Mouse (Mus musculus): ENCODE results near the gene Arid1b. TPM values are rescaled to one million over a fixed set of nuclear protein-coding genes. Genes with fewer than 3 reads are reported as not detected.
"Not testable (repeated sequence)": the region's sequence is repeated elsewhere in the genome, so short reads cannot be mapped to it uniquely, and the experiment has no call there.

The Arid1b gene
- polyA plus RNA-seq, 1 experiment from 2014 or later, result 5.2 TPM

DNA sequence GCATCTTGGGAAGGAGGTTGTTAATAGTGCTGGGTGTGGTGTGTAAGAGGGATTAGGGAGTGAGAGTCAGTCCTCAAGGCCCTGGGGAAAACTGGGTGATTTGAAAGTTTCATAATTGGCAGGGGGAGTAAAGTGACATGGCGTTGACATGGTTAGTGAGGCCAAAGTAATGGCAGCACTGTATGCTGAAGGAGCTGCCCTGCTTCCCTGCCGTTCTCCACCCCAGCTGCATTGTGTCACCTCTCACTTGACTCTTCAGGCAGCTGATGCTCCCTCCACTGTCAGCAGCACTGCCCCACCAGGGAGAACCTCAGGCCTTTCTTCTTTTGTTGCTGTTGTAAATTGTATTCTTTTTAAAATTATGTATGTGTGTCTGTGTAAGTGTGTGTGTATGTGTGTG is 107.8 kb downstream of the Arid1b start:
- no peak overlapping the region for H3K9ac ChIP-seq
- H3K27ac ChIP-seq (replicated peaks), result no peak overlapping the region
- no peak overlapping the region for H3K4me3 ChIP-seq
- no peaks in the 10 kb centered on the region for H3K9me3 ChIP-seq
- no peak overlapping the region for H3K4me2 ChIP-seq
- ATAC-seq (ENCODE audit: extremely low read depth, insufficient number of reproducible peaks, low FRiP score, low TSS enrichment), result no peak
- H3K4me1 ChIP-seq, result peaks cover 90% of the 10 kb centered on the region
- peaks cover 10% of the 10 kb centered on the region for H3K27me3 ChIP-seq (replicated peaks)
- WGBS, result 24% methylated on average over 2 of the region's 2 CpGs
- no peaks in the 10 kb centered on the region; the same call in 1 of the 2 replicates for H3K36me3 ChIP-seq

GRCm38 (mm10) chr17:5105746-5106145 is 111.6 kb downstream of the Arid1b start:
- no peaks in the 10 kb centered on the region for H3K36me3 ChIP-seq
- peaks cover 8% of the 10 kb centered on the region; the same call in 1 of the 2 replicates for H3K27me3 ChIP-seq (replicated peaks)
- 83% methylated on average over 6 of the region's 6 CpGs for WGBS
- H3K4me1 ChIP-seq, result peaks cover 86% of the 10 kb centered on the region
- H3K27ac ChIP-seq (replicated peaks), result no peak overlapping the region
- no peak overlapping the region for H3K4me2 ChIP-seq
- H3K4me3 ChIP-seq, result no peak overlapping the region
- H3K9ac ChIP-seq, result no peak overlapping the region
- ATAC-seq (ENCODE audit: extremely low read depth, insufficient number of reproducible peaks, low FRiP score, low TSS enrichment), result no peak
- H3K9me3 ChIP-seq, result no peaks in the 10 kb centered on the region

DNA sequence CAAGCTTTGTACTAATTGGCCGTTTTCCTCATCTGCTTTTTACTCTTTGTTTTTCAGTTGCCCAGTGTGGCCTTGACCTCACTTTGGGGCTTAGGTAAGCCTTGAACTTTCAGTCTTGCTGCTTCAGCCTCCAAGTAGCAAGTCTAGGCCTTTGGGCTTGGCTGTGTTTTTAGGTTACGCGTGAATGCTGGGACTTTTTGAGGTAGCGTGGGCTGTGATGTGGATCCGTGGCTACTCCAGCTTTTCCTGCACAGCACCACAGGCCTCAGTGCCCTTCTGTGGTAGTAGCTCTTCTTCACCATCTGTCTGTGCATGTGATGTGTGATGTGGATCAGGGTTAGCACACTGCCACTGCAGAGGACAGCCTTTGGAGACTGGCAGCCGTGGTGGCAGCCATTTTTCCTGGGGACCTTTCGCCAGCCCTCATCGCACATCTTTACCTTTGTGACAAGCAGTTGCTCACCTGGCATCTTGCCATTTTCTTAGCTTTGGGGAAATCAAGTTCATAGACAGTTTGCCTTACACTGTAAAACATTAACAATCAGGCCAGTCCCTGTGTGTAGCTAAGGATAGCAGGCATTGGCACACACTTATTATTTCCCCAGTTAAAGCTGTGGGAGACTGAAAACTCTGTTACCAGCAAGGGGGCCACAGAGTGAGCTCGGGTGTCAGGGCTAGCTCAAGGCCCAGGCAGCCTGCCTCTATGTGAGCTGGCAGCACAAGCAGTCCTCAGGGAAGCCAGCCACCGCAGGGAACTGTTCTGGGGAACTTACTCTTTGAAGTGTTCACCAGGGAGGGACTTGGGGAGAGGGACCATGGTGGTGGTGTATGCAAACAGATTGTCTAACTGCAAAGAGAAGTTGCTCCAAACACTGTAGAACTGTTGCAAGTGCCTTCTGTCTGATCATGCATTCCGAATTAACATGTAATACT is 112.4 kb downstream of the Arid1b start:
- Histone ChIP-seq H3K4me1 (peaks cover 80% of the 10 kb centered on the region), H3K27me3 (replicated peaks) (peaks cover 8% of the 10 kb centered on the region; the same call in 1 of the 2 replicates), H3K9me3 (no peaks in the 10 kb centered on the region), H3K4me2 (no peak overlapping the region), H3K36me3 (no peaks in the 10 kb centered on the region), H3K4me3 (no peak overlapping the region), H3K9ac (no peak overlapping the region), H3K27ac (replicated peaks) (no peak overlapping the region)
- no peak for ATAC-seq (ENCODE audit: extremely low read depth, insufficient number of reproducible peaks, low FRiP score, low TSS enrichment)
- WGBS, result 81% methylated on average over 11 of the region's 11 CpGs

GRCm38 (mm10) chr17:5107501-5107900 is 113.4 kb downstream of the Arid1b start:
- no peak overlapping the region for H3K27ac ChIP-seq (replicated peaks)
- ATAC-seq (ENCODE audit: extremely low read depth, insufficient number of reproducible peaks, low FRiP score, low TSS enrichment), result no peak
- peaks cover 77% of the 10 kb centered on the region for H3K4me1 ChIP-seq

DNA sequence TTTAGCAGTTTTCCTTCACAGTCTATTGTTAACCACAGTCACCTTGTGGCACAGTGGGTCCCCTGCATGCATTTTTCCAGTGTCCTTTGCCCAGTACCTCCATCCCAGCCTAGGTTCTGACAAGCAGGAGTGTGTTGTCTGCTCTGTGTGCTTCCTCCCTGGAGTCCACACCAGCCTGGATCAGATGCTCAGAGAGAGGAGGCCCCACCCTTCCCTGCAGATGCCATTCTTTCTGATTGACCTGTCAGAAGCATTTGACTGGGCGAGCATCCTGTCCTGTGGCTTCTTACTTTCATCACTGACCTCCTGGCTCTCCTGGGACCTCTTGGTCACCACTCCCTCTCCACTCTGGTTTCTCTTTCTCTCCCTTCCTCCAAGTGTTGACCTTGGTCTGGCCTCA is 113.9 kb downstream of the Arid1b start:
- Histone ChIP-seq H3K4me3 (no peak overlapping the region), H3K9me3 (no peaks in the 10 kb centered on the region), H3K4me2 (no peak overlapping the region), H3K9ac (no peak overlapping the region), H3K4me1 (peaks cover 74% of the 10 kb centered on the region), H3K27me3 (replicated peaks) (peaks cover 8% of the 10 kb centered on the region; the same call in 1 of the 2 replicates), H3K36me3 (no peaks in the 10 kb centered on the region), H3K27ac (replicated peaks) (no peak overlapping the region)
- ATAC-seq (ENCODE audit: extremely low read depth, insufficient number of reproducible peaks, low FRiP score, low TSS enrichment), result no peak
- 54% methylated on average over 1 of the region's 1 CpGs for WGBS

More at GRCm38 (mm10) chr17:5107501-5107900, 113.4 kb downstream of the Arid1b start:
- H3K4me3 ChIP-seq, result no peak overlapping the region
- H3K9ac ChIP-seq, result no peak overlapping the region
- no peaks in the 10 kb centered on the region for H3K9me3 ChIP-seq
- peaks cover 8% of the 10 kb centered on the region; the same call in 1 of the 2 replicates for H3K27me3 ChIP-seq (replicated peaks)
- WGBS, result 76% methylated on average over 4 of the region's 4 CpGs
- H3K36me3 ChIP-seq, result no peaks in the 10 kb centered on the region
- H3K4me2 ChIP-seq, result no peak overlapping the region

GRCm38 (mm10) chr17:5108546-5109142 is 114.5 kb downstream of the Arid1b start:
- no peak overlapping the region for H3K27ac ChIP-seq (replicated peaks)
- no peak overlapping the region for H3K4me3 ChIP-seq
- H3K4me2 ChIP-seq, result no peak overlapping the region
- peaks cover 8% of the 10 kb centered on the region; the same call in 1 of the 2 replicates for H3K27me3 ChIP-seq (replicated peaks)
- ATAC-seq (ENCODE audit: extremely low read depth, insufficient number of reproducible peaks, low FRiP score, low TSS enrichment), result no peak
- H3K4me1 ChIP-seq, result peaks cover 74% of the 10 kb centered on the region
- no peak overlapping the region for H3K9ac ChIP-seq
- H3K36me3 ChIP-seq, result no peaks in the 10 kb centered on the region
- no peaks in the 10 kb centered on the region for H3K9me3 ChIP-seq
- 58% methylated on average over 2 of the region's 2 CpGs for WGBS

DNA sequence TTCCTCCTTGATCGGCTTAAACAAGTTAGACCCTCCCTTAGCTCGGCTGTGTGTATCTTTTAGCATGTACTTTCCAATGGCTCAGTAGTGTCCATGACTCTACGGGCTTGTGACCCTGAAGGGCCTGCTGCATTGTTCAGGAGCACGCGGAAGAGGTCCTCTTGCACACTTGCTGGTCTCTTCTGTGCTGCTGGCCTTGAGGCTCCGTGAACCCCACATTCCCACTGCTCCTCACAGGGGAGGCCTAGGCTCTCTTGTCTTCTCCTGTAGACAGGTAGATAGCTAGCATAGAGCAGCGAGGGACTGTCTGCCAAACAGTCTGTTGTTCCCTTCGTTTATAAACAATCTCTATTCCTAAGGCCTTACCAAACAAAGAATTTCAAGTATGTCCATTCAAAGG is 115.2 kb downstream of the Arid1b start:
- Histone ChIP-seq H3K4me2 (no peak overlapping the region), H3K9ac (no peak overlapping the region), H3K36me3 (no peaks in the 10 kb centered on the region), H3K9me3 (no peaks in the 10 kb centered on the region), H3K27ac (replicated peaks) (no peak overlapping the region), H3K4me3 (no peak overlapping the region), H3K4me1 (peaks cover 67% of the 10 kb centered on the region), H3K27me3 (replicated peaks) (peaks cover 4% of the 10 kb centered on the region; the same call in 1 of the 2 replicates)
- 77% methylated on average over 8 of the region's 8 CpGs for WGBS
- no peak for ATAC-seq (ENCODE audit: extremely low read depth, insufficient number of reproducible peaks, low FRiP score, low TSS enrichment)

GRCm38 (mm10) chr17:5110159-5110558 is 116.0 kb downstream of the Arid1b start:
- Histone ChIP-seq H3K4me2 (no peak overlapping the region), H3K36me3 (no peaks in the 10 kb centered on the region), H3K27ac (replicated peaks) (no peak overlapping the region), H3K9ac (no peak overlapping the region), H3K9me3 (no peaks in the 10 kb centered on the region), H3K27me3 (replicated peaks) (no peaks in the 10 kb centered on the region), H3K4me1 (peaks cover 59% of the 10 kb centered on the region), H3K4me3 (no peak overlapping the region)
- no peak for ATAC-seq (ENCODE audit: extremely low read depth, insufficient number of reproducible peaks, low FRiP score, low TSS enrichment)
- 46% methylated on average over 4 of the region's 4 CpGs for WGBS

DNA sequence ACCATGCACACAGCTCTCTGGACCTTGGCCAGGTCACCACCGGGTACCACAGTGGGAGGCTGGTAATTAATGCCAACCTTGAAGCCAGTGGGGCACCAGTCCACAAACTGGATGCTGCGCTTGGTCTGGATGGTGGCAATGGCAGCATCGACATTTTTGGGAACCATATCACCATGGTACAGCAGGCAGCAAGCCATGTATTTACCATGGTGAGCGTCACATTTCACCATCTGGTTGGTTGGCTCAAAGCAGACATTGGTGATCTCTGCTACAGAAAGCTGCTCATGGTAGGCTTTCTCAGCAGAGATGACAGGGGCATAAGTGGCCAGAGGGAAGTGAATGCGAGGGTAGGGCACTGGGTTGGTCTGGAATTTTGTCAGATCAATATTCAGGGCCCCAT is 116.8 kb downstream of the Arid1b start:
- not testable (repeated sequence) for H3K4me2 ChIP-seq; H3K4me3 ChIP-seq; H3K9me3 ChIP-seq; ATAC-seq (ENCODE audit: extremely low read depth, insufficient number of reproducible peaks, low FRiP score, low TSS enrichment); H3K27me3 ChIP-seq (replicated peaks); H3K27ac ChIP-seq (replicated peaks); H3K9ac ChIP-seq; H3K36me3 ChIP-seq
- 95% methylated on average over 5 of the region's 5 CpGs for WGBS
- peaks cover 61% of the 10 kb centered on the region for H3K4me1 ChIP-seq

- Histone ChIP-seq H3K4me2 (no peak overlapping the region), H3K36me3 (no peaks in the 10 kb centered on the region), H3K27ac (replicated peaks) (no peak overlapping the region), H3K4me3 (no peak overlapping the region), H3K4me1 (peaks cover 59% of the 10 kb centered on the region), H3K9ac (no peak overlapping the region), H3K27me3 (replicated peaks) (no peaks in the 10 kb centered on the region), H3K9me3 (no peaks in the 10 kb centered on the region)
- no peak; the same call in 1 of the 2 replicates for ATAC-seq (ENCODE audit: extremely low read depth, insufficient number of reproducible peaks, low FRiP score, low TSS enrichment)
- WGBS, result 52% methylated on average over 4 of the region's 4 CpGs
Observed at GRCm38 (mm10) chr17:5112116-5112515, 118.0 kb downstream of the Arid1b start.

GRCm38 (mm10) chr17:5115952-5116351 is 121.8 kb downstream of the Arid1b start:
- H3K4me3 ChIP-seq, result no peak overlapping the region
- no peak overlapping the region for H3K4me2 ChIP-seq
- no peaks in the 10 kb centered on the region for H3K27me3 ChIP-seq (replicated peaks)
- no peak for ATAC-seq (ENCODE audit: extremely low read depth, insufficient number of reproducible peaks, low FRiP score, low TSS enrichment)
- H3K9me3 ChIP-seq, result no peaks in the 10 kb centered on the region
- peaks cover 60% of the 10 kb centered on the region for H3K4me1 ChIP-seq
- no peaks in the 10 kb centered on the region for H3K36me3 ChIP-seq
- H3K27ac ChIP-seq (replicated peaks), result no peak overlapping the region
- H3K9ac ChIP-seq, result no peak overlapping the region
- 62% methylated on average over 6 of the region's 6 CpGs for WGBS
